Mouse (Mus musculus) thymus, postnatal 14 days (tissue): Measurements from ENCODE around the gene Prpf3.
"Not testable (repeated sequence)": the region's sequence is repeated elsewhere in the genome, so short reads cannot be mapped to it uniquely, and the experiment has no call there.

ENCODE experiments used
- DNase-seq: peaks from one replicate; pipeline ENCODE4 v3.0.0; 2021

The Prpf3 gene

GRCm38 (mm10) chr3:95879063-95879462 is 23.4 kb upstream of the Prpf3 start:
- no peak for DNase-seq

GRCm38 (mm10) chr3:95872048-95872447 is 16.4 kb upstream of the Prpf3 start:
- no peak for DNase-seq

DNA sequence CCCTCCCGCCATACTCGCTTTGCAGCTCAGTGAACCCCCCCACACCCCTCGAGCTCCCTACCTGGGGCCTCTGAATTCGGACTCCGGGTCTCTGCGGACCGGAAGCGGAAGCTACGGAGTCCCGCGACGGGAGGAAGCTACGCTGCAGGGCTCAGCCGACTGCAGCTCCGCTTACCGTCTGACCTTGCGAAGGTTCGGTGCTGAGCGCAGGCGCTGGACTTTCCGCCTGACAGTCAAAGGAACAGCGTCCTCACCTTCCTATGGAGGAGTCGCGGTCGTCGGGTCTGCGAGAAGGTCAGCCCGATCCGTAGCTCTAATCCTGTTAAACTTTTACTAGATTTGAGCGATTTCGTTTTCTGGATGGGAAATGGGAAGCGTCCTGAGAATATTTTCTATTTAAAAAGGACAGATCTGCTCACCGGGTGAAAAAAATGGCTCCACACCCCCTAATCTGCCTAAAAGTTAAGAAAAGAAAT is 15.7 kb upstream of the Prpf3 start, which contains the start of gene Mrps21:
Mrps21 (minus strand) TSS at position 128 of the 476 bp plus-strand sequence.
- DNase-seq, result peak; percentile 87

DNA sequence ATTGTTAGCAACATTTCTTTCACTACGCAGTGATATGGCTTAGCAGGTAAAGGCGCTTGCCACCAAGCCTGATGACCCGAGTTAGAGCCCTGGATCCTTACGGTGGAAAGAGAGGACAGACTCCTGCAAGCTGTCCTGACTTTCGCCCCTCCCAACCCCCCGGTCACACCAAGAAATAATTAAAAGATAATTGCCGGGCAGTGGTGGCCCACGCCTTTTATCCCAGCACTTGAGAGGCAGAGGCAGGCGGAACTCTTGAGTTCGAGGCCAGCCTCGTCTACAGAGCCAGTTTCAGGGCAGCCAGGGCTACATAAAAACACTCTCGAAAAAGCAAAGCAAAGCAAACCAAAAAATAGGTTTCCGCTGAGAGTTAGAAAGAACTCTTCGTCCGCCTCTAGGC is 15.3 kb upstream of the Prpf3 start:
- no peak for DNase-seq

GRCm38 (mm10) chr3:95867408-95867807 is 11.7 kb upstream of the Prpf3 start:
- DNase-seq, result no peak

DNA sequence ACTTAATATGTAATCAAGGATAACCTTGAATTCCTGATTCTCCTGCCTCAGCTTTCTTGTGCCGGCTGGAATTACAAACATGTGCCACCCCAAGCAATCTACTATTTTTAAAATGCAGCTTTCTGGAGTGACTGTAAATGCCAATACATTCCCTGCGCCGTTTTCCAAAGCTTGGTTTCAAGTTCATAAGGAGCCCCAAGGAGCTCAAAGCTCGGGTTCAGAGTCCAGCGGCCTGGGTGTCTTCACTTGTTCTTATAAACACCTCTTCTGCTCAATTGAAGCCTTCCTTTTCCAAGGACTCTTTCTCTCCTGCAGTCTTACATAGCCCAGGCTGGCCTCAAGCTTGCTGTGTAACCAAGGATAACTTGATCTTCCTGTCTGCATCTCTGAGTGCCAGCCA is 10.4 kb upstream of the Prpf3 start:
- no peak for DNase-seq

- no peak for DNase-seq
Observed at GRCm38 (mm10) chr3:95865571-95865970, 9.9 kb upstream of the Prpf3 start.

- DNase-seq, result no peak
Observed at GRCm38 (mm10) chr3:95865050-95865449, 9.4 kb upstream of the Prpf3 start.

- DNase-seq, result no peak
Observed at GRCm38 (mm10) chr3:95863578-95863977, 7.9 kb upstream of the Prpf3 start.

- peak; percentile 88 for DNase-seq
Observed at GRCm38 (mm10) chr3:95861796-95862195, 6.1 kb upstream of the Prpf3 start.

DNA sequence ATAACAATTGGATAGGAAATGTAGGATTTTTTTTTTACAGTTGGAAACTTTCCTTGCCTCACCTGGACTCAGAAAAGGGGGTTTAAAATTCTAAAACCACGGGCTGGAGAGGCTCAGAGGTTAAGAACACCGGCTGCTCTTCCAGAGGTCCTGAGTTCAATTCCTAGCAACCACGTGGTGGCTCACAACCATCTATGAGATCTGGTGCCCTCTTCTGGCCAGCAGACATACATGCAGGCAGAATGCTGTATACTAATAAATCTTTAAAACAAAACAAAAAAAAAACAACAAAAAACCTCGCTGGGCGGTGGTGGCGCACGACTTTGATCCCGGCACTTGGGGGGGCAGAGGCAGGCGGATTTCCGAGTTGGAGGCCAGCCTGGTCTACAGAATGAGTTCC is 5.5 kb upstream of the Prpf3 start:
- peak; percentile 48 for DNase-seq

DNA sequence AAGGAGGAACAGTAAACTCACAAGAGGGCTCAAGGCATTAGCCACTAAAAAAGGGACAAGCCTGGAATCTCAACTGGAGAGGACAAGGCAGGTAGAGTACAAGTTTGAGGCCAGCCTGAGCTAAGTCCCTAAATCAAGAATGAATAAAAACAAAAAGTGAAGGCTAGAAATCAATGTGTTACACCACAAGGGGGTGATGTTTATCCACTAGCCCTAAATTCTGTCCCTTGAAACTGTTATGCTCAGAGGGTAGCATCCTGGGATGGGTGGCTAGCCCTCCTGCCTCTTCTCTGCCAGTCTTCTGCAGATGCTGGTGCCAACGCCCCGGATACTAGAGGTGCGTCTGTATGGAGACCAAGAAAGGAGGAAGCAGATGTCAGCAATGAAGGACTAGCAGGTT is 4.6 kb upstream of the Prpf3 start:
- peak; percentile 14 for DNase-seq

GRCm38 (mm10) chr3:95858278-95858677 is 2.6 kb upstream of the Prpf3 start:
- DNase-seq, result not testable (repeated sequence)

- DNase-seq, result not testable (repeated sequence)
Observed at GRCm38 (mm10) chr3:95857050-95857449, 1.4 kb upstream of the Prpf3 start.

DNA sequence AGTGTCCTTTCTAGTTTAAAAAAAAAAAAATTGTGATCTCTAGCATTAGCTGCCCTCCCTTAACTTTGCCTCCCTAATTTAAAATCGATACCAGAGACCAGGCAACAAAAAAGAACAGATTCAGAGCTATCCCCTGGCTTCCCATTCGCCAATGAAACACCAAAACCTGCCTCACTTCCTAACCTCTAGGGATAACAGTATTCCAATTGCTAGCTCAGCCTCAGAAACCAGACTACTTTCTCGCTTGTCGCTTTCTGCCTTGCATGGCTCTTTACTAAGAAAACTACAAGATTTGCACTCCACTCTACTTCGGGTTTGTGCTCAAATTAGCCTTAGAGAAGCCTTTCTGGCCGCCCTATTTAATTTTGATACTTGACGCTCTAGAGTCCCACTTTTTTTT is 430 bp upstream of the Prpf3 start:
- DNase-seq, result no peak

DNA sequence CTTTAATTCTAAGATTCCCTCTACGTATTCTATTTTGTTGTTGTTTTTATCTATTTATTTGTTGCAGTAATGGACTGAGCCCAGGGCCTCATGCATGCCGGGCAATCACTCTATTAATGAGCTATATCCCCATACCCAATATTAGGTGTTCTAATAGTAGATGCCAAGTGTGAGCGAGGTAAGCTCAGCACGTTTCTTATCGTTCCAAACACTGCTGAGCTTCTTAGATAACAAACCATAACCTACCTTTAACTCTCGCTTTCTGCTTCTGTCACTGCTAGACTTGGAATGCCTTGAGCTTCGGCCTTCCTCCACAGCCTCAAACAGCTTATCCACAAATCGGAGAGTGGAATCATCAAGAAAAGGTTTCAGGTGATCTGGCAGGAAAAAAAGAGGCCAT is 4.4 kb downstream of the Prpf3 start:
- no peak for DNase-seq

DNA sequence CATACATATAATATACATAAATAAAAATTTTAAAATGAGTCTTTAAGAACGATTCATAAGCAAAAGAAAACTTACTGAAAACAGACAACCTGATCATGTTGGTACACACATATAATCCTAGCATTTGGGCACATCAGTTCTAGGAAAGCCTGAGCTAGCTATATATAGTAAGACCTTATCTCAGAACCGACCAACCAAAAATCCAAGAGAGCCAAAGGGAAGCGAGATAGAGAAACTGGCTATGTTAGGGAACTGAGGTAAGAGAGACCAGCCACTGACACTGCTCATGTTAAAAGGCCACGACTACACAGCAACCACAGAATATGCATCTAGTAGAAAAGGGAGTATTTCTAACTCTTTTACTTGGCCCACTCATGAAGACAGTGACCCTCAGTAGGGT is 5.1 kb downstream of the Prpf3 start:
- DNase-seq, result no peak

GRCm38 (mm10) chr3:95842503-95843214 is 13.0 kb downstream of the Prpf3 start:
- peak; percentile 25 for DNase-seq

DNA sequence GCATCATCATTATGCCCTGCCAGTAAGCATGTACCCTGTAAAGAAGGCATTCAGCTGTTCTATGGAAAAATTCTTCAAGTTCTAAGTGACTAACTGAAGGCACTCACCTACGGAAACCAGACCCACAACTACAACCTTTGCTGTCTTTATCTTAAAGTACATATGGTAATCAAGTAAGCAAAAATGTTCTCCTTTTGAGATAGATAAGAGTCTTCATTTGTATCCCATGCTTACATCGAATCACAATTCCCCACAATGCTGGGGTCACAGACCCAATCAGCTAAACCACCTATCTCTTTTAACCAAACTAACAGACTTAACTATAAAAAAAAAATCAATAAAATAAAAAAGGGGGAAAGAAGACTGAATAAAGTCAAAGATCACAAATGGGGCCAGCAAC is 16.4 kb downstream of the Prpf3 start:
- no peak for DNase-seq

DNA sequence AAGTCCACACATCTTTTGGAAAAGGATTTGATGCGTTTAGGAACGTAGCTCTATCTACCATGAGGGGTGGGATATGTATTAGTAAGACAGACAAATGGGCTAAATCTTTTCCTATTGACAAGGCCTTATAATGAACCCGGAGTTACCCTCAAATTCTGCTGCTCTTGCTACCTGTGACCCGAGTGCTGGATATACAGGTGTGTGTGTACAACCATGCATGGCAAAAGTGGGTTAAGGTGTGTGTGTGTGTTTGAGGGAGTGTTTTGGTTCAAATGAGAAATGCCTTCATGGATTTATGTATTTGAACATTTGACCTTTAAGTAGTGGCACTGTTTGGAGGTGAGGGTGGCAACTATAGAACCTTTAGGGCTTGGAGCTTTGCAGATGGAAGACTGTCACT is 26.6 kb downstream of the Prpf3 start:
- no peak for DNase-seq

- no peak for DNase-seq
Observed at GRCm38 (mm10) chr3:95826275-95826674, 29.4 kb downstream of the Prpf3 start.

GRCm38 (mm10) chr3:95820046-95821010 is 35.4 kb downstream of the Prpf3 start:
- DNase-seq, result no peak

- DNase-seq, result peak; percentile 100
Observed at GRCm38 (mm10) chr3:95819351-95819985, 36.2 kb downstream of the Prpf3 start.
